Mouse (Mus musculus): ENCODE data around the gene Traf3ip2. TPM values are rescaled to one million over a fixed set of nuclear protein-coding genes. Genes with fewer than 3 reads are reported as not detected.

The Traf3ip2 gene
- polyA plus RNA-seq, 1 experiment from 2014 or later = 12.5 TPM

DNA sequence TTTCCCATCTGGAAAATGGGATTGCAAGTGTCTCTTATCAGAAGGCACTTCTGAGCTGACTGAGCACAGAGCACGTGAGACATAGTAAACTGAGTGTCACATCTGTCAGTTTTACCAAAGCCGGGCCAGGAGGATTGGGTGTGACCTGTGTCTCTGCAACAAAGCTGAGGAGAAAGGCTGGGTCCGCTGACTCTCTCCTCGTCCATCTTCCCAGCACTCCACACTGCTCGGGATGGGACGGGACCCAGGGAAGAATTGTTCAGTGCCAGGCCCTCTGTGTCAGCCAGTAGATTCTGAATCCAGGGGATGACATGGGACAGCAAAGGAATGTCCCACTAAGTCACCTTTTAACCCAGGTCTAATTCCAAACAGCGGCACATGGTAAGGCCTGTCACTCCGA, 32.3 kb upstream of the Traf3ip2 start:
- Histone ChIP-seq H3K36me3 (replicated peaks; ENCODE audit: control insufficient read depth, insufficient read depth, low read depth, low read length) (no peaks in the 10 kb centered on the region), H3K27me3 (ENCODE audit: control insufficient read depth, insufficient read depth, low read length) (no peaks in the 10 kb centered on the region), H3K4me2 (ENCODE audit: low read depth, low read length) (no peak overlapping the region), H3K9me3 (replicated peaks; ENCODE audit: control insufficient read depth, low read length) (no peaks in the 10 kb centered on the region), H3K27ac (replicated peaks; ENCODE audit: low read depth, low read length) (no peak overlapping the region), H3K4me3 (ENCODE audit: low read depth, low read length) (no peak overlapping the region), H3K9ac (replicated peaks; ENCODE audit: low read length) (no peak overlapping the region), H3K4me1 (ENCODE audit: control insufficient read depth, insufficient read depth, low read length) (peaks cover 3% of the 10 kb centered on the region; the same call in 1 of the 2 replicates)
- DNase-seq (ENCODE audit: low spot score) = no peak
- ATAC-seq (replicated peaks; ENCODE audit: insufficient number of reproducible peaks, low FRiP score, low TSS enrichment, low read depth) = no peak
- WGBS = 68% methylated on average over 8 of the region's 8 CpGs

DNA sequence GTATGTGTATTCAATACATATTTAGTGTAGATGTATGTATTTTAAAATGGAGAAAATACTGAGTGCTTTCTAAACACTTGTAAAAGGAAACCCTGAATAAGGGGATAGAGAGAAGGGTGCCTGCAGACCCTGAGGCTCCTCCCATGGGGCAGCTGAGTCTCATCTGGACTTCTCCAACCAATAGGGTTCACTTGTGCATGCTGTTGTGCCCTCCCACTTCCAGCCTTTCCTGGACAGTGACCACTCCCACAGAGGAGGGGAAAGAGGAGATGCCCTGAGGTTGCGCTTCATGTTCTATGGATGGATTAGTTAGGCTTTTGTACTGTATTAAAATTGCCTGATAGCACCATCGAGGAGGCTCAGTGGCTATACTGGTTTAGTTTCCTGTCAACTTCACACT, 30.3 kb upstream of the Traf3ip2 start:
- Histone ChIP-seq H3K4me1 (ENCODE audit: control insufficient read depth, insufficient read depth, low read length) (peaks cover 3% of the 10 kb centered on the region; the same call in 1 of the 2 replicates), H3K9me3 (replicated peaks; ENCODE audit: control insufficient read depth, low read length) (no peaks in the 10 kb centered on the region), H3K4me3 (ENCODE audit: low read depth, low read length) (no peak overlapping the region), H3K9ac (replicated peaks; ENCODE audit: low read length) (no peak overlapping the region), H3K4me2 (ENCODE audit: low read depth, low read length) (no peak overlapping the region), H3K36me3 (replicated peaks; ENCODE audit: control insufficient read depth, insufficient read depth, low read depth, low read length) (no peaks in the 10 kb centered on the region), H3K27me3 (ENCODE audit: control insufficient read depth, insufficient read depth, low read length) (no peaks in the 10 kb centered on the region), H3K27ac (replicated peaks; ENCODE audit: low read depth, low read length) (no peak overlapping the region)
- ATAC-seq (replicated peaks; ENCODE audit: insufficient number of reproducible peaks, low FRiP score, low TSS enrichment, low read depth) = no peak
- 78% methylated on average over 2 of the region's 2 CpGs for WGBS
- DNase-seq (ENCODE audit: low spot score) = no peak

GRCm38 (mm10) chr10:39583718-39584117, 29.0 kb upstream of the Traf3ip2 start:
- H3K27ac ChIP-seq (replicated peaks; ENCODE audit: low read depth, low read length) = no peak overlapping the region
- H3K4me3 ChIP-seq (ENCODE audit: low read depth, low read length) = no peak overlapping the region
- H3K4me2 ChIP-seq (ENCODE audit: low read depth, low read length) = no peak overlapping the region
- H3K9me3 ChIP-seq (replicated peaks; ENCODE audit: control insufficient read depth, low read length) = no peaks in the 10 kb centered on the region
- 78% methylated on average over 12 of the region's 12 CpGs for WGBS
- H3K9ac ChIP-seq (replicated peaks; ENCODE audit: low read length) = no peak overlapping the region
- DNase-seq (ENCODE audit: low spot score) (no peak), ATAC-seq (replicated peaks; ENCODE audit: insufficient number of reproducible peaks, low FRiP score, low TSS enrichment, low read depth) (no peak)
- peaks cover 3% of the 10 kb centered on the region; the same call in 1 of the 2 replicates for H3K4me1 ChIP-seq (ENCODE audit: control insufficient read depth, insufficient read depth, low read length)
- H3K36me3 ChIP-seq (replicated peaks; ENCODE audit: control insufficient read depth, insufficient read depth, low read depth, low read length) = no peaks in the 10 kb centered on the region
- H3K27me3 ChIP-seq (ENCODE audit: control insufficient read depth, insufficient read depth, low read length) = no peaks in the 10 kb centered on the region

GRCm38 (mm10) chr10:39587290-39587925, 25.3 kb upstream of the Traf3ip2 start:
- no peak overlapping the region for H3K4me2 ChIP-seq (ENCODE audit: low read depth, low read length)
- 65% methylated on average over 5 of the region's 5 CpGs for WGBS
- H3K9me3 ChIP-seq (replicated peaks; ENCODE audit: control insufficient read depth, low read length) = no peaks in the 10 kb centered on the region
- no peak for DNase-seq (ENCODE audit: low spot score)
- H3K4me3 ChIP-seq (ENCODE audit: low read depth, low read length) = no peak overlapping the region
- no peaks in the 10 kb centered on the region for H3K4me1 ChIP-seq (ENCODE audit: control insufficient read depth, insufficient read depth, low read length)
- no peak overlapping the region for H3K9ac ChIP-seq (replicated peaks; ENCODE audit: low read length)
- no peak for ATAC-seq (replicated peaks; ENCODE audit: insufficient number of reproducible peaks, low FRiP score, low TSS enrichment, low read depth)
- H3K27me3 ChIP-seq (ENCODE audit: control insufficient read depth, insufficient read depth, low read length) = no peaks in the 10 kb centered on the region
- H3K27ac ChIP-seq (replicated peaks; ENCODE audit: low read depth, low read length) = no peak overlapping the region
- H3K36me3 ChIP-seq (replicated peaks; ENCODE audit: control insufficient read depth, insufficient read depth, low read depth, low read length) = no peaks in the 10 kb centered on the region

DNA sequence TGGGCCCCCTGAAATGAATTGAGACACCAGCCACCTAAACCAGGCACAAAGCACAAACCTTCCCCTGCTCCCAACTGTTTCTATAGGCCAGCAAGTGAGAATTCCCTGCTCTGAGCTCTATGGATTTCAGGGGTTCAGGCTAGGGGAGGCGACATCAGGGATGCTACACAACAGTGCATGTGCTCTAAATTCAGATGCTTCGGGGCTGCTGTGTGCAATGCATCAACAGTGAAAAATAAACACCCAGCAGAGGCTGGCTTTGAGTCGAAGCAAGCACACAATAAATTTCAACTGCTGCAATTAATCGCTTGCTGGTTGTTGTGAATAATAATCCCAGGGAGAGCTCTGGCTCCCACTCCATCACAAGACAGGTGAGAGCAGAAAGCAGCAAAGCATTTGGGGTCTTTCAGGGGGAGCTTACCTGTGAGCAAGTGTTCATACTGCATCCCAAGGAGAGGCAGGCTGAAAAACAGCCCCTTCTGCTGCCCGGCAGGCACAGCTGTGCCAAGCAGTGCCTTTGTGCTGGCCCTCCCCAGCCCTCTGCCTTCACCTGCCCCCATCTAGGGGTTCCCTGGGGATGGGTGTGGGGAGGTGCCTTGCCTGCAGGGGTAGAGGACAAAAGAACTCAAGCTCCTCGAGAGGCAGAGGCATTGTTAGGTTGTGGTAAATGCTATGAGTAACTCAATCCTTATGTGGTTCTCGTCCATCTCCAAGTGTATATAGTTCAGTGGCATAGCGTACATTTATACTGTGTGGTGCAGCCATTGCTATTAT, 24.6 kb upstream of the Traf3ip2 start:
- Histone ChIP-seq H3K4me1 (ENCODE audit: control insufficient read depth, insufficient read depth, low read length) (no peaks in the 10 kb centered on the region), H3K9ac (replicated peaks; ENCODE audit: low read length) (no peak overlapping the region), H3K36me3 (replicated peaks; ENCODE audit: control insufficient read depth, insufficient read depth, low read depth, low read length) (no peaks in the 10 kb centered on the region), H3K27ac (replicated peaks; ENCODE audit: low read depth, low read length) (no peak overlapping the region), H3K9me3 (replicated peaks; ENCODE audit: control insufficient read depth, low read length) (no peaks in the 10 kb centered on the region), H3K27me3 (ENCODE audit: control insufficient read depth, insufficient read depth, low read length) (no peaks in the 10 kb centered on the region), H3K4me2 (ENCODE audit: low read depth, low read length) (no peak overlapping the region), H3K4me3 (ENCODE audit: low read depth, low read length) (no peak overlapping the region)
- ATAC-seq (replicated peaks; ENCODE audit: insufficient number of reproducible peaks, low FRiP score, low TSS enrichment, low read depth) (peak; percentile 32; the same call in 1 of the 2 replicates), DNase-seq (ENCODE audit: low spot score) (no peak)
- WGBS = 65% methylated on average over 8 of the region's 8 CpGs

GRCm38 (mm10) chr10:39589765-39590546, 22.8 kb upstream of the Traf3ip2 start:
- no peak overlapping the region for H3K4me2 ChIP-seq (ENCODE audit: low read depth, low read length)
- DNase-seq (ENCODE audit: low spot score) = no peak
- no peaks in the 10 kb centered on the region for H3K4me1 ChIP-seq (ENCODE audit: control insufficient read depth, insufficient read depth, low read length)
- H3K27me3 ChIP-seq (ENCODE audit: control insufficient read depth, insufficient read depth, low read length) = no peaks in the 10 kb centered on the region
- no peaks in the 10 kb centered on the region for H3K9me3 ChIP-seq (replicated peaks; ENCODE audit: control insufficient read depth, low read length)
- no peak overlapping the region for H3K27ac ChIP-seq (replicated peaks; ENCODE audit: low read depth, low read length)
- no peak; the same call in 1 of the 2 replicates for ATAC-seq (replicated peaks; ENCODE audit: insufficient number of reproducible peaks, low FRiP score, low TSS enrichment, low read depth)
- H3K36me3 ChIP-seq (replicated peaks; ENCODE audit: control insufficient read depth, insufficient read depth, low read depth, low read length) = no peaks in the 10 kb centered on the region
- no peak overlapping the region for H3K4me3 ChIP-seq (ENCODE audit: low read depth, low read length)
- no peak overlapping the region for H3K9ac ChIP-seq (replicated peaks; ENCODE audit: low read length)
- 82% methylated on average over 19 of the region's 19 CpGs for WGBS

- DNase-seq (ENCODE audit: low spot score) (no peak), ATAC-seq (replicated peaks; ENCODE audit: insufficient number of reproducible peaks, low FRiP score, low TSS enrichment, low read depth) (no peak)
- no peak overlapping the region for H3K4me2 ChIP-seq (ENCODE audit: low read depth, low read length)
- H3K9me3 ChIP-seq (replicated peaks; ENCODE audit: control insufficient read depth, low read length) = no peaks in the 10 kb centered on the region
- no peaks in the 10 kb centered on the region for H3K36me3 ChIP-seq (replicated peaks; ENCODE audit: control insufficient read depth, insufficient read depth, low read depth, low read length)
- WGBS = 83% methylated on average over 10 of the region's 10 CpGs
- H3K4me3 ChIP-seq (ENCODE audit: low read depth, low read length) = no peak overlapping the region
- no peak overlapping the region for H3K9ac ChIP-seq (replicated peaks; ENCODE audit: low read length)
- H3K4me1 ChIP-seq (ENCODE audit: control insufficient read depth, insufficient read depth, low read length) = no peaks in the 10 kb centered on the region
- no peak overlapping the region for H3K27ac ChIP-seq (replicated peaks; ENCODE audit: low read depth, low read length)
- no peaks in the 10 kb centered on the region for H3K27me3 ChIP-seq (ENCODE audit: control insufficient read depth, insufficient read depth, low read length)
These were observed 22.1 kb upstream of the Traf3ip2 start for GRCm38 (mm10) chr10:39590629-39591028.

Measured in embryonic facial prominence, embryonic 11.5 days (tissue).